Mouse (Mus musculus): ENCODE data around the gene F2rl1.

DNA sequence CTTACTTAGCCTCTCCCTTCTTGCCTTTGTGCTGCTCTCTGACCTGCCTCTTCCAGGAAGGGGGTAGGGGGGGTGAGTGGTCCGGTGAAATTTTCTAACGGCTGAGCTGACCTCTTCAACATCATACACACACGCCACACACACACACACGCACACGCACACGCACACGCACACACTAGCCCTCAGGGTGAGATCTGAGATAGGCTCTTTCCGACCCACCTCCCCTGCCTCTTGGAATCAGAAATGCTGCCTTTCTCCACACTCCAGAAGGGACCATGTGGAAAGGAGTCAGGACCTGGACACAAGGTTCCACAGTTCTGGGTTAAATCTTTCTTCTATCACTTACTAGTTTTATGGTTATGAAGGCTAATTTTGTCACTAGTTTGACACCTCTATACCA is 8.6 kb upstream of the F2rl1 start:
- TF ChIP-seq POLR2A (IDR thresholded peaks at IDR 0.05; ENCODE audit: extremely low read depth, insufficient read depth, low read length) (no peak), CTCF (IDR thresholded peaks at IDR 0.05; ENCODE audit: extremely low read depth, insufficient read depth, low read length) (no peak)
